ENCODE assay signal across 25 mouse cellular contexts in the genomic region with DNA sequence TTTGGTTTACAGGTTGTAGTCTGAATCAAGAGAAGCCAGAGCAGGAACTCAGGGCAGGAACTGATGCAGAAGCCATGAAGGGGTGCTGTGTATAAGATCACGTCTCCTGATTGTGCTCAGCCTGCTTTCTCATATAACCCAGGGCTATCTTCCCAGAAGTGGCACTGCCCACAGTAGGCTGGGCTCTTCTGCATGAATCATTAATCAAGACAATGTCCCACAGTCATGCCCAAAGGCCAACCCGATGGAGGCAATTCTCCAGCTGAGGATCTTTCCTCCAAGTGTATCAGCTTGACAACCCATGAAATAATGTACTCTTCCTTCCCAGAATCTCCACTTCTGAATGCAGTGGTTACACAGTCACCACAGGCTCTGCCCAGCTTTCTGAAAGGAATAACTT. TPM values are rescaled to one million over a fixed set of nuclear protein-coding genes. Genes with fewer than 3 reads are reported as not detected.
DNase-seq lines count a peak whose midpoint lies in the region; ATAC-seq lines count a peak whose summit lies in the region.
"Had no signal": no experiment of that assay in that cellular context is flagged by ENCODE, and none has a peak within 500 bp of the region (broad histone marks: within the 10 kb centered on the region; RNA-seq: fewer than 3 reads in every experiment).

No protein-coding gene starts in this region.

- no peak overlapping the region for H3K27ac ChIP-seq in kidney, embryonic 14.5 days (ENCODE audit: low read depth, low read length)
- H3K27ac ChIP-seq: embryonic facial prominence, embryonic 10.5 days; forebrain, embryonic 13.5 days; heart, adult 2 months; heart, embryonic 15.5 days; hindbrain, embryonic 13.5 days; hindbrain, postnatal 0 days had no signal

- no peak for ATAC-seq in kidney, embryonic 14.5 days (ENCODE audit: low FRiP score, low TSS enrichment)
- ATAC-seq: CD4-positive, CD25-positive, alpha-beta regulatory T cell, adult 4 months; forebrain, embryonic 13.5 days; forebrain, postnatal 0 days; hindbrain, postnatal 0 days had no signal

- H3K4me2 ChIP-seq in kidney, embryonic 14.5 days (replicated peaks; ENCODE audit: low read depth, low read length), result no peak overlapping the region
- H3K4me2 ChIP-seq: forebrain, embryonic 13.5 days; heart, embryonic 11.5 days; heart, embryonic 15.5 days; hindbrain, embryonic 13.5 days had no signal

- H3K36me3 ChIP-seq in kidney, embryonic 14.5 days (ENCODE audit: control insufficient read depth, insufficient read depth, low read length), result no peaks in the 10 kb centered on the region
- H3K36me3 ChIP-seq: embryonic facial prominence, embryonic 10.5 days; G1E; heart, embryonic 15.5 days; hindbrain, embryonic 13.5 days had no signal

- H3K9ac ChIP-seq in kidney, embryonic 14.5 days (ENCODE audit: low read depth, low read length), result no peak overlapping the region
- H3K9ac ChIP-seq: forebrain, embryonic 13.5 days; forebrain, postnatal 0 days; heart, embryonic 15.5 days; hindbrain, embryonic 13.5 days had no signal

- whole genome bisulfite sequencing in kidney, embryonic 14.5 days, result 66% methylated on average over 2 of the region's 2 CpGs

- no peak overlapping the region for H3K4me3 ChIP-seq in kidney, embryonic 14.5 days (ENCODE audit: low read length)
- H3K4me3 ChIP-seq: embryonic facial prominence, embryonic 10.5 days; forebrain, embryonic 13.5 days; heart, adult 2 months; heart, embryonic 15.5 days; hindbrain, embryonic 13.5 days had no signal

- no peaks in the 10 kb centered on the region for H3K27me3 ChIP-seq in kidney, embryonic 14.5 days (ENCODE audit: control insufficient read depth, insufficient read depth, low read length)
- H3K27me3 ChIP-seq: forebrain, embryonic 13.5 days; heart, embryonic 15.5 days; hindbrain, embryonic 13.5 days had no signal

- H3K9me3 ChIP-seq in kidney, embryonic 14.5 days (ENCODE audit: control insufficient read depth, low read length), result no peaks in the 10 kb centered on the region
- H3K9me3 ChIP-seq: embryonic facial prominence, embryonic 10.5 days; forebrain, embryonic 13.5 days; G1E; heart, embryonic 15.5 days; hindbrain, embryonic 13.5 days had no signal

- no peaks in the 10 kb centered on the region for H3K4me1 ChIP-seq in kidney, embryonic 14.5 days (ENCODE audit: control insufficient read depth, insufficient read depth, low read length)
- H3K4me1 ChIP-seq: embryonic facial prominence, embryonic 10.5 days; forebrain, embryonic 13.5 days; heart, embryonic 15.5 days; hindbrain, embryonic 13.5 days had no signal

- DNase-seq in heart, adult 11 months, result peak; percentile 34
- no peak for DNase-seq in heart, adult 18-20 months
- peak; percentile 43 to 55 for DNase-seq in kidney, adult 8-10 months
- DNase-seq in 3T3-L1 (ENCODE audit: low read depth, low spot score), result peak; percentile 25
- DNase-seq in Muller cell, postnatal 12 days (ENCODE audit: inconsistent ontology term), result peak; percentile 19
- DNase-seq in gastrocnemius, adult 18-20 months (ENCODE audit: low spot score), result no peak
- DNase-seq: adrenal gland, postnatal 10 days; B cell, adult 2 months; cerebellum, adult 2 months; cerebellum, postnatal 10 days; forebrain, postnatal 0 days; gastrocnemius, postnatal 36 days; heart, adult 2 months; heart, postnatal 14 days had no signal

RNA-seq across cellular contexts. Expression of a gene that starts 24.4 kb away (rescaled TPM):
- total RNA-seq in heart, adult 18-20 months (2021), result not detected
- 0.08 TPM in 1 of 2 replicates, not detected in the other for polyA plus RNA-seq in kidney, embryonic 14.5 days (2014; fragmentation: Nextera tagmentation; extraction: Ambion mirVana)
- total RNA-seq in gastrocnemius, adult 18-20 months (2021), result not detected
- total RNA-seq: forebrain, postnatal 0 days; G1E; gastrocnemius, postnatal 36 days; heart, adult 2 months; heart, postnatal 14 days; hematopoietic stem cell, adult 5-6 weeks; hindbrain, postnatal 0 days had no signal
- polyA plus RNA-seq: CD4-positive, CD25-positive, alpha-beta regulatory T cell, adult 4 months; cerebellum, adult 2 months; embryonic facial prominence, embryonic 10.5 days; embryonic facial prominence, embryonic 14.5 days; forebrain, embryonic 13.5 days; forebrain, postnatal 0 days; G1E; heart, adult 2 months; heart, embryonic 11.5 days; heart, embryonic 15.5 days; hindbrain, embryonic 13.5 days; hindbrain, postnatal 0 days had no signal

Comparison
In these comparisons a context has a peak if more than half of its experiments do, and no peak if none do; other contexts are left out.
1. DNase-seq: peak in heart, adult 11 months (single experiment), kidney, adult 8-10 months (2 of 2), 3T3-L1 (single experiment) and Muller cell, postnatal 12 days (single experiment); none in heart, adult 18-20 months (0 of 2) and gastrocnemius, adult 18-20 months (single experiment).